Mouse (Mus musculus) heart, postnatal 10 days (tissue): Measurements from ENCODE around the gene Rdh8. TPM values are rescaled to one million over a fixed set of nuclear protein-coding genes. Genes with fewer than 3 reads are reported as not detected.

Experiments used
- DNase-seq, 2 experiments: peaks; one replicate each; pipeline ENCODE4 v3.0.0; 2021
- intact Hi-C: fragments of 180-260 bp; cut with DNase I; formaldehyde crosslinking; loops from one replicate; pipeline ENCODE4 v1.15.1; 2025
- total RNA-seq, 2 experiments: library from RNA; stranded (reverse); gene quantifications; 2 replicates each; pipeline ENCODE4 v1.2.3; 2021

The Rdh8 gene
- total RNA-seq = not detected

- DNase-seq = no peak
- intact Hi-C loops = no loop called here
Observed at GRCm38 (mm10) chr9:20818236-20818635, at the start of gene Rdh8. TSS of gene Rdh8 (plus strand) at chr9:20818503.

GRCm38 (mm10) chr9:20781286-20781685 is 37.0 kb upstream of the Rdh8 start:
- intact Hi-C loops = no loop called here
- no peak for DNase-seq

- DNase-seq = no peak
- intact Hi-C loops = no loop called here
Observed at GRCm38 (mm10) chr9:20785055-20785454, 33.2 kb upstream of the Rdh8 start.

GRCm38 (mm10) chr9:20787992-20788391 is 30.3 kb upstream of the Rdh8 start:
- no peak for DNase-seq
- intact Hi-C loops = no loop called here

GRCm38 (mm10) chr9:20789651-20790050 is 28.7 kb upstream of the Rdh8 start:
- DNase-seq = no peak
- intact Hi-C loops = no loop called here

- intact Hi-C loops = no loop called here
Observed at GRCm38 (mm10) chr9:20790345-20790744, 28.0 kb upstream of the Rdh8 start.

GRCm38 (mm10) chr9:20794108-20794806 is 24.0 kb upstream of the Rdh8 start:
- intact Hi-C loops = no loop called here
- DNase-seq = peak; percentile 68 to 69

More at GRCm38 (mm10) chr9:20790345-20790744, 28.0 kb upstream of the Rdh8 start:
- no peak for DNase-seq

GRCm38 (mm10) chr9:20804266-20805158 is 13.8 kb upstream of the Rdh8 start:
- intact Hi-C loops = loop anchor here (1.0 to 5.0 kb wide), 2 partner anchors 47 to 64 kb away; no protein-coding TSS in a partner anchor
- DNase-seq = peak; percentile 60 to 80

- intact Hi-C loops = no loop called here
- DNase-seq = peak; percentile 52 to 55
Observed at GRCm38 (mm10) chr9:20805159-20805495, 13.2 kb upstream of the Rdh8 start.

GRCm38 (mm10) chr9:20805706-20806105 is 12.6 kb upstream of the Rdh8 start:
- intact Hi-C loops = no loop called here
- no peak for DNase-seq

- intact Hi-C loops = no loop called here
- peak; percentile 50 to 51 for DNase-seq
Observed at GRCm38 (mm10) chr9:20810271-20810670, 8.0 kb upstream of the Rdh8 start.

GRCm38 (mm10) chr9:20810773-20811172 is 7.5 kb upstream of the Rdh8 start:
- DNase-seq = no peak
- intact Hi-C loops = no loop called here

GRCm38 (mm10) chr9:20812537-20813271 is 5.6 kb upstream of the Rdh8 start:
- DNase-seq = peak; percentile 33 to 55
- intact Hi-C loops = no loop called here

- intact Hi-C loops = no loop called here
Observed at GRCm38 (mm10) chr9:20814521-20815272, 3.6 kb upstream of the Rdh8 start, which contains the start of gene Col5a3. TSS of gene Col5a3 (minus strand) at chr9:20815067.

GRCm38 (mm10) chr9:20820001-20820400 is 1.7 kb downstream of the Rdh8 start:
- no peak for DNase-seq
- intact Hi-C loops = no loop called here

More at GRCm38 (mm10) chr9:20814521-20815272, 3.6 kb upstream of the Rdh8 start, which contains the start of gene Col5a3:
- peak; percentile 79 to 81 for DNase-seq

GRCm38 (mm10) chr9:20822821-20823220 is 4.5 kb downstream of the Rdh8 start:
- no peak for DNase-seq
- intact Hi-C loops = no loop called here

GRCm38 (mm10) chr9:20825781-20826180 is 7.5 kb downstream of the Rdh8 start:
- intact Hi-C loops = no loop called here
- peak; percentile 31 to 42 for DNase-seq

- intact Hi-C loops = no loop called here
- DNase-seq = no peak
Observed at GRCm38 (mm10) chr9:20828127-20828526, 9.8 kb downstream of the Rdh8 start.

GRCm38 (mm10) chr9:20830901-20831643 is 12.8 kb downstream of the Rdh8 start:
- peak; percentile 98 to 99 for DNase-seq
- intact Hi-C loops = loop anchor here (1.0 to 10.0 kb wide), 3 partner anchors 91 to 366 kb away; partner anchors contain the start of gene Zfp26
